Mouse (Mus musculus) intestine, embryonic 16.5 days (tissue): ENCODE data around the gene Fam196b. TPM values are rescaled to one million over a fixed set of nuclear protein-coding genes. Genes with fewer than 3 reads are reported as not detected.

Source experiments
- ATAC-seq: fragments of 200-750 bp; cut with Nextera tagmentation; 2 replicates; pipeline ENCODE4 v1.8.0; 2017; ENCODE audit warnings: moderate TSS enrichment, moderate library complexity
- H3K27ac ChIP-seq: fragments of 300-500 bp; sonication (generic); 2 replicates; pipeline ENCODE4 v1.5.1; 2014; ENCODE audit warnings: mild to moderate bottlenecking, low read length
- H3K27me3 ChIP-seq: fragments of 300-500 bp; sonication (generic); replicated peaks from 2 replicates; pipeline ENCODE4 v1.6.1; 2014; ENCODE audit warnings: low read length, control low read depth, mixed read lengths; ENCODE audit not compliant: control insufficient read depth, insufficient read depth
- H3K36me3 ChIP-seq: fragments of 300-500 bp; sonication (generic); 2 replicates; pipeline ENCODE4 v1.6.1; 2014; ENCODE audit warnings: low read length, control low read depth; ENCODE audit not compliant: control insufficient read depth, insufficient read depth
- H3K4me1 ChIP-seq: fragments of 300-500 bp; sonication (generic); 2 replicates; pipeline ENCODE4 v1.6.1; 2014; ENCODE audit warnings: low read length, control low read depth, mixed read lengths; ENCODE audit not compliant: control insufficient read depth, insufficient read depth
- H3K4me2 ChIP-seq: fragments of 300-500 bp; sonication (generic); 2 replicates; pipeline ENCODE4 v1.6.1; 2014; ENCODE audit warnings: low read depth, low read length, control low read depth
- H3K4me3 ChIP-seq: fragments of 300-500 bp; sonication (generic); 2 replicates; pipeline ENCODE4 v1.5.1; 2014; ENCODE audit warnings: mild to moderate bottlenecking, low read length
- H3K9ac ChIP-seq: fragments of 300-500 bp; sonication (generic); 2 replicates; pipeline ENCODE4 v1.6.1; 2014; ENCODE audit warnings: low read depth, low read length
- H3K9me3 ChIP-seq: fragments of 300-500 bp; sonication (generic); 2 replicates; pipeline ENCODE4 v1.6.1; 2016; ENCODE audit warnings: low read length, control low read depth; ENCODE audit not compliant: control insufficient read depth
- WGBS: fragments of 180-500 bp; shearing (Covaris S2); extraction: QIAGEN DNeasy Blood & Tissue Kit; methylation state at CpG from one replicate; pipeline ENCODE4 v1.1.7; 2014; 5-methylcytosine and 5-hydroxymethylcytosine counted together
- polyA plus RNA-seq: library from polyadenylated mRNA; unstranded; fragments of >200 nt; fragmentation: Nextera tagmentation; extraction: Ambion mirVana; gene quantifications from 2 replicates; pipeline ENCODE4 v1.2.1, GENCODE M21; 2015

The Fam196b gene
- polyA plus RNA-seq, result 0.15 and 0.29 TPM in 2 replicates

DNA sequence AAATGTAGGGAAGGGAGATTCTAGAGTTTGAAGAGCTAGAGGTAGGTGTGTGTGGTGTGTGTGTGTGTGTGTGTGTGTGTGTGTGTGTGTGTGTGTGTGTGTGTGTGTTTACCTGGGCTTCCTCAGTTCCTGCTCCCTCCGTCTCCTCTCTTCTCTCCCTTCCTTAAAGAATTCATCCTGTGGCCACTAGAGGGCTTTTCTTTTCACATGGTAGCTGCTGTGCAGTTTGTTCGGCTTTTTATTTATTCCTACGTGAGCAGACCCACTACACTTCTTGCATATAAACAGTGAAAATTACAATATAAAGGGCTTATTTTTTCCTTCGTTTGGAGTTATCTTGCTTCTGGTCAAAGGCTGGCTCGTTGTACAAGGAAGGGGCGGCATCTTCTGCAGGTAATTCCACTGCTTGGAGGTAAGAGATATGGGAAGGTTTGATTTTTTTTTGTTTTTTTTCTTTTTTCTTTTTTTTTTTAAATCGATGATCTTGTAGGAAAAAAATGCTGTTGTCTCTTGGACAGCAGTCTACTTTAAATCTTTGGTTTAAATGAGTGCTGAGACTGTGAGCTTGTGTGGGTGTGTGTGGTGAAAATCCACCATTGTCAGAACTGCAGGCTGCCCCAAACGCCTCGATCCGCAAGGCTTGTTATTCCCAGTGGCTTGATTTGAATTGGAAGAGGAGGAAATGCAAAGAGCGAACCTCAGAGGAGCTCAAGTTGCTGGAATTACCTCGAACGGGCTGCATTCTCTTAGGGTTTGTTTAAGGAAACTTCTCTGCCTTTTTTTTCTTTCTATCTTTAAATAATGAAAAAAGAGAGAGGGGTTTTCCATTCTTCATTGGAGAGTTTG is at the start of gene Fam196b:
Fam196b (plus strand) TSS at position 289 of the 846 bp plus-strand sequence.
- ATAC-seq, result peak; percentile 62; the same call in 1 of the 2 replicates
- Histone ChIP-seq H3K4me1 (no peaks in the 10 kb centered on the region), H3K27me3 (no peaks in the 10 kb centered on the region), H3K36me3 (no peaks in the 10 kb centered on the region), H3K4me3 (peak within 1 kb of the TSS; percentile 33), H3K9ac (peak within 1 kb of the TSS; percentile 40; the same call in 1 of the 2 replicates), H3K4me2 (peak within 1 kb of the TSS; percentile 55), H3K27ac (no peak within 1 kb of the TSS), H3K9me3 (no peaks in the 10 kb centered on the region)
- WGBS, result 5% methylated on average over 13 of the region's 13 CpGs

DNA sequence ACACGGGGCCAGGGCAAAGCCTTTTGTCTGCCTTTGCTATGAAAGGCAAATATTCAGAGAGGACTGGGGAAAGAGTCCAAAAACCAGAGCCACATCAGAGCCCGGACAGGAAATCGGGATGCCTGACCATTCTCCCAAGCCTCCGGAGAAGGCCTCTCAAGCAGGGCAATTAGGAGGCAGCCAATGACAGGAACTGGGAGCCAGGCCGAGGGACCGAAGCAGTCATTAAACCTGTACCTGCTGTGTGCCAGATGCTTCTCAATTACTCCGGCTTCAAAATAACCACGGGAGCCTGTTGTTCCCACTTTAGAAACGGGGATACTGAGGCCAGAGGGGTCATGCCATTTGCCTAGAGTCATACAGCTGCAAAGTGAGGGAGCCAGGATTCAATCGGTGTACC is 42.6 kb upstream of the Fam196b start:
- H3K4me1 ChIP-seq, result no peaks in the 10 kb centered on the region
- 66% methylated on average over 10 of the region's 10 CpGs for WGBS

GRCm38 (mm10) chr11:34275941-34276340 is 38.7 kb upstream of the Fam196b start:
- Histone ChIP-seq H3K4me3 (no peak overlapping the region), H3K4me1 (no peaks in the 10 kb centered on the region), H3K9ac (no peak overlapping the region), H3K27ac (no peak overlapping the region), H3K4me2 (no peak overlapping the region), H3K27me3 (no peaks in the 10 kb centered on the region), H3K9me3 (no peaks in the 10 kb centered on the region), H3K36me3 (no peaks in the 10 kb centered on the region)
- WGBS, result 40% methylated on average over 2 of the region's 2 CpGs
- ATAC-seq, result no peak

More for the DNA sequence above, 42.6 kb upstream of the Fam196b start:
- Histone ChIP-seq H3K4me2 (no peak overlapping the region), H3K4me3 (no peak overlapping the region), H3K9ac (no peak overlapping the region), H3K27me3 (no peaks in the 10 kb centered on the region), H3K36me3 (no peaks in the 10 kb centered on the region), H3K9me3 (no peaks in the 10 kb centered on the region), H3K27ac (no peak overlapping the region)
- no peak for ATAC-seq

DNA sequence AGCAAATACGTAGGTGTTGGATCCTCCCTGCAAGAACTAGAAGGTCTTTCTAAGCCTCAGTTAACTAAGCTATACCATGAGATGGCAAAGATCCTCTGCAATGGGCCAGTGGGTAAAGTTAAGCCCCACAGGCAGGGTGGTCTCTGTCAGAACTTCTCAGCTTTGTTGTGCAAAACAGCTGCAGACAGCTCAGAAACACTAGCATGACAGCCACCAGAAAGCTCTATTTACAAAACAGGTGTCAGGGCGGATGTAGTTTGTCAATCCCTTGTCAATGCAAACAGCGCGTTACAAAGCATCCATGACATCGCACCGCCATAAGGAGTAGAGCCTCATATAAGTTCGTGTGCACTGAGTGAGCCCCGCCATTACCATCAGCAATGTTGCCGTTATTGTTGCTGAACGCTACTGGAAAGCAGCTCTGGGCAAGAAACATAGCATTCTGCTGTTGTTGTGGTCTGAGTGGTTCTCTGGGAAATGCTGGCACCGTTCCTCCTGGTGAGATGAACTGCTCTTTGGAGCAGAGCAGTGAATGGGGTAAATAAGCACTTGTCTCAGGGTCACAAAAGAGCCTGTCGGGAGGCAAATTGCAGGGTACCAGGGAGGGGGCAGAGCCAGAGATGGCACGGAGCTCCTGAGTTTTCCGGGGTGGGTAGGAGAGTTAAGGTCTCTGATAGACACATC is 38.1 kb upstream of the Fam196b start:
- Histone ChIP-seq H3K9ac (no peak overlapping the region), H3K4me1 (no peaks in the 10 kb centered on the region), H3K36me3 (no peaks in the 10 kb centered on the region), H3K9me3 (no peaks in the 10 kb centered on the region), H3K4me2 (no peak overlapping the region), H3K27me3 (no peaks in the 10 kb centered on the region), H3K27ac (no peak overlapping the region), H3K4me3 (no peak overlapping the region)
- ATAC-seq, result no peak
- 58% methylated on average over 14 of the region's 14 CpGs for WGBS

DNA sequence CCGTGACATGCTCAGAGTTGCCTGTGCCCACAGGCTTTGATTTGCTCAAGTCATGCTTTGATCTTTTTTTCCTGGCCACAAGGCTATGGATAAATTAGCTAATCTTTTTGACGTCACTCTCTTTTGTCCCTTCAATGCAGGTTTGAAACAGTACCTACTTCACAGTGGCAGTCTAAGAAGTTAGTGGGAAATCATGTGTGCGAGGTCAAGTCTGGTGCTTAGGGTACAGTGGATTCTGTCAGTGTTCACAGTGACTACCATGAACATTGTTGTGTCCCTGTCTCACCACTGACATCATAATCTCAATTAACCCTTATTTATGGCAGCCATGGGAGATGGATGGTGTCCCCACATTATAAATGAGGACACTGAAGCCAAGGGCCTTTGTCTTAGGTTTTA is 37.6 kb upstream of the Fam196b start:
- H3K4me2 ChIP-seq, result no peak overlapping the region
- H3K9me3 ChIP-seq, result no peaks in the 10 kb centered on the region
- ATAC-seq, result no peak
- no peaks in the 10 kb centered on the region for H3K36me3 ChIP-seq
- H3K4me1 ChIP-seq, result no peaks in the 10 kb centered on the region
- H3K4me3 ChIP-seq, result no peak overlapping the region
- WGBS, result 66% methylated on average over 3 of the region's 3 CpGs
- no peak overlapping the region for H3K9ac ChIP-seq
- H3K27me3 ChIP-seq, result no peaks in the 10 kb centered on the region
- H3K27ac ChIP-seq, result no peak overlapping the region

- WGBS, result 60% methylated on average over 13 of the region's 13 CpGs
- Histone ChIP-seq H3K4me3 (no peak overlapping the region), H3K9ac (no peak overlapping the region), H3K27me3 (no peaks in the 10 kb centered on the region), H3K9me3 (no peaks in the 10 kb centered on the region), H3K27ac (no peak overlapping the region), H3K36me3 (no peaks in the 10 kb centered on the region), H3K4me1 (no peaks in the 10 kb centered on the region), H3K4me2 (no peak overlapping the region)
- ATAC-seq, result no peak
Measured at GRCm38 (mm10) chr11:34284124-34284808, 30.4 kb upstream of the Fam196b start.

- ATAC-seq, result no peak
- Histone ChIP-seq H3K4me1 (no peaks in the 10 kb centered on the region), H3K4me3 (no peak overlapping the region), H3K27me3 (no peaks in the 10 kb centered on the region), H3K4me2 (no peak overlapping the region), H3K9ac (no peak overlapping the region), H3K9me3 (no peaks in the 10 kb centered on the region), H3K27ac (no peak overlapping the region), H3K36me3 (no peaks in the 10 kb centered on the region)
- 45% methylated on average over 4 of the region's 4 CpGs for WGBS
Measured at GRCm38 (mm10) chr11:34290265-34290664, 24.4 kb upstream of the Fam196b start.

- ATAC-seq, result no peak
- 42% methylated on average over 2 of the region's 2 CpGs for WGBS
Measured at GRCm38 (mm10) chr11:34290708-34291107, 23.9 kb upstream of the Fam196b start.

GRCm38 (mm10) chr11:34291304-34291703 is 23.3 kb upstream of the Fam196b start:
- ATAC-seq, result no peak
- no peaks in the 10 kb centered on the region for H3K27me3 ChIP-seq
- H3K9ac ChIP-seq, result no peak overlapping the region
- H3K4me1 ChIP-seq, result no peaks in the 10 kb centered on the region
- H3K36me3 ChIP-seq, result no peaks in the 10 kb centered on the region
- no peak overlapping the region for H3K4me3 ChIP-seq
- no peak overlapping the region for H3K4me2 ChIP-seq
- no peaks in the 10 kb centered on the region for H3K9me3 ChIP-seq
- H3K27ac ChIP-seq, result no peak overlapping the region
- 60% methylated on average over 3 of the region's 3 CpGs for WGBS

More at GRCm38 (mm10) chr11:34290708-34291107, 23.9 kb upstream of the Fam196b start:
- Histone ChIP-seq H3K27ac (no peak overlapping the region), H3K4me2 (no peak overlapping the region), H3K9ac (no peak overlapping the region), H3K4me3 (no peak overlapping the region), H3K36me3 (no peaks in the 10 kb centered on the region), H3K4me1 (no peaks in the 10 kb centered on the region), H3K27me3 (no peaks in the 10 kb centered on the region), H3K9me3 (no peaks in the 10 kb centered on the region)
